Mouse (Mus musculus): Measurements from ENCODE around the gene 4921507P07Rik. TPM values are rescaled to one million over a fixed set of nuclear protein-coding genes. Genes with fewer than 3 reads are reported as not detected.

4921507P07Rik gene
- polyA plus RNA-seq, 1 experiment from 2014 or later = 0.65 TPM

- no peak overlapping the region for H3K27ac ChIP-seq (replicated peaks; ENCODE audit: low read depth, low read length)
- H3K36me3 ChIP-seq (ENCODE audit: control insufficient read depth, insufficient read depth, low read length) = no peaks in the 10 kb centered on the region
- no peak overlapping the region for H3K4me2 ChIP-seq (ENCODE audit: low read depth, low read length)
- H3K9ac ChIP-seq (ENCODE audit: low read depth, low read length) = no peak overlapping the region
- WGBS = 38% methylated on average over 5 of the region's 5 CpGs
- DNase-seq (ENCODE audit: low spot score) = peak; percentile 79
- no peak overlapping the region for H3K4me3 ChIP-seq (ENCODE audit: low read depth, low read length)
- H3K27me3 ChIP-seq (replicated peaks; ENCODE audit: control insufficient read depth, insufficient read depth, low read length) = no peaks in the 10 kb centered on the region
- peaks cover 7% of the 10 kb centered on the region for H3K9me3 ChIP-seq (ENCODE audit: control insufficient read depth, low read length)
- ATAC-seq (ENCODE audit: low read depth) = no peak
- no peaks in the 10 kb centered on the region for H3K4me1 ChIP-seq (ENCODE audit: control insufficient read depth, insufficient read depth, low read length)
These were observed 2.1 kb upstream of the 4921507P07Rik start for GRCm38 (mm10) chr6:50598560-50598959.

GRCm38 (mm10) chr6:50594372-50594771 is 2.1 kb downstream of the 4921507P07Rik start:
- H3K4me3 ChIP-seq (ENCODE audit: low read depth, low read length) = no peak overlapping the region
- H3K27ac ChIP-seq (replicated peaks; ENCODE audit: low read depth, low read length) = no peak overlapping the region
- H3K4me2 ChIP-seq (ENCODE audit: low read depth, low read length) = no peak overlapping the region
- H3K9me3 ChIP-seq (ENCODE audit: control insufficient read depth, low read length) = peaks cover 7% of the 10 kb centered on the region
- H3K9ac ChIP-seq (ENCODE audit: low read depth, low read length) = no peak overlapping the region
- no peaks in the 10 kb centered on the region for H3K27me3 ChIP-seq (replicated peaks; ENCODE audit: control insufficient read depth, insufficient read depth, low read length)
- 91% methylated on average over 2 of the region's 2 CpGs for WGBS
- H3K36me3 ChIP-seq (ENCODE audit: control insufficient read depth, insufficient read depth, low read length) = no peaks in the 10 kb centered on the region
- no peak for ATAC-seq (ENCODE audit: low read depth)
- DNase-seq (ENCODE audit: low spot score) = no peak
- H3K4me1 ChIP-seq (ENCODE audit: control insufficient read depth, insufficient read depth, low read length) = no peaks in the 10 kb centered on the region

- no peaks in the 10 kb centered on the region for H3K27me3 ChIP-seq (replicated peaks; ENCODE audit: control insufficient read depth, insufficient read depth, low read length)
- ATAC-seq (ENCODE audit: low read depth) (no peak), DNase-seq (ENCODE audit: low spot score) (no peak)
- no peak overlapping the region for H3K27ac ChIP-seq (replicated peaks; ENCODE audit: low read depth, low read length)
- peaks cover 7% of the 10 kb centered on the region for H3K9me3 ChIP-seq (ENCODE audit: control insufficient read depth, low read length)
- H3K4me2 ChIP-seq (ENCODE audit: low read depth, low read length) = no peak overlapping the region
- H3K4me1 ChIP-seq (ENCODE audit: control insufficient read depth, insufficient read depth, low read length) = no peaks in the 10 kb centered on the region
- 68% methylated on average over 10 of the region's 10 CpGs for WGBS
- no peak overlapping the region for H3K4me3 ChIP-seq (ENCODE audit: low read depth, low read length)
- H3K36me3 ChIP-seq (ENCODE audit: control insufficient read depth, insufficient read depth, low read length) = no peaks in the 10 kb centered on the region
- H3K9ac ChIP-seq (ENCODE audit: low read depth, low read length) = no peak overlapping the region
These were observed 3.0 kb downstream of the 4921507P07Rik start for GRCm38 (mm10) chr6:50593334-50593845.

- no peaks in the 10 kb centered on the region for H3K4me1 ChIP-seq (ENCODE audit: control insufficient read depth, insufficient read depth, low read length)
- ATAC-seq (ENCODE audit: low read depth) (no peak), DNase-seq (ENCODE audit: low spot score) (no peak)
- no peaks in the 10 kb centered on the region for H3K36me3 ChIP-seq (ENCODE audit: control insufficient read depth, insufficient read depth, low read length)
- H3K9ac ChIP-seq (ENCODE audit: low read depth, low read length) = no peak overlapping the region
- H3K9me3 ChIP-seq (ENCODE audit: control insufficient read depth, low read length) = peaks cover 7% of the 10 kb centered on the region
- no peak overlapping the region for H3K4me3 ChIP-seq (ENCODE audit: low read depth, low read length)
- no peaks in the 10 kb centered on the region for H3K27me3 ChIP-seq (replicated peaks; ENCODE audit: control insufficient read depth, insufficient read depth, low read length)
- 90% methylated on average over 3 of the region's 3 CpGs for WGBS
- H3K27ac ChIP-seq (replicated peaks; ENCODE audit: low read depth, low read length) = no peak overlapping the region
- H3K4me2 ChIP-seq (ENCODE audit: low read depth, low read length) = no peak overlapping the region
These were observed 6.2 kb downstream of the 4921507P07Rik start for GRCm38 (mm10) chr6:50590234-50590633.

- H3K4me3 ChIP-seq (ENCODE audit: low read depth, low read length) = no peak overlapping the region
- no peaks in the 10 kb centered on the region for H3K36me3 ChIP-seq (ENCODE audit: control insufficient read depth, insufficient read depth, low read length)
- H3K9me3 ChIP-seq (ENCODE audit: control insufficient read depth, low read length) = no peaks in the 10 kb centered on the region
- H3K27me3 ChIP-seq (replicated peaks; ENCODE audit: control insufficient read depth, insufficient read depth, low read length) = no peaks in the 10 kb centered on the region
- ATAC-seq (ENCODE audit: low read depth) = no peak
- DNase-seq (ENCODE audit: low spot score) = peak; percentile 72
- H3K4me1 ChIP-seq (ENCODE audit: control insufficient read depth, insufficient read depth, low read length) = no peaks in the 10 kb centered on the region
- H3K4me2 ChIP-seq (ENCODE audit: low read depth, low read length) = no peak overlapping the region
- H3K9ac ChIP-seq (ENCODE audit: low read depth, low read length) = no peak overlapping the region
- no peak overlapping the region for H3K27ac ChIP-seq (replicated peaks; ENCODE audit: low read depth, low read length)
- 85% methylated on average over 1 of the region's 1 CpGs for WGBS
These were observed 8.2 kb downstream of the 4921507P07Rik start for GRCm38 (mm10) chr6:50588251-50588650.

GRCm38 (mm10) chr6:50587412-50587811 is 9.0 kb downstream of the 4921507P07Rik start:
- no peak overlapping the region for H3K27ac ChIP-seq (replicated peaks; ENCODE audit: low read depth, low read length)
- WGBS = 83% methylated on average over 2 of the region's 2 CpGs
- no peak for ATAC-seq (ENCODE audit: low read depth)
- no peaks in the 10 kb centered on the region for H3K4me1 ChIP-seq (ENCODE audit: control insufficient read depth, insufficient read depth, low read length)
- no peaks in the 10 kb centered on the region for H3K9me3 ChIP-seq (ENCODE audit: control insufficient read depth, low read length)
- H3K27me3 ChIP-seq (replicated peaks; ENCODE audit: control insufficient read depth, insufficient read depth, low read length) = no peaks in the 10 kb centered on the region
- H3K36me3 ChIP-seq (ENCODE audit: control insufficient read depth, insufficient read depth, low read length) = no peaks in the 10 kb centered on the region
- no peak overlapping the region for H3K4me2 ChIP-seq (ENCODE audit: low read depth, low read length)
- no peak for DNase-seq (ENCODE audit: low spot score)
- H3K4me3 ChIP-seq (ENCODE audit: low read depth, low read length) = no peak overlapping the region
- H3K9ac ChIP-seq (ENCODE audit: low read depth, low read length) = no peak overlapping the region

- WGBS = 66% methylated on average over 5 of the region's 5 CpGs
- H3K4me3 ChIP-seq (ENCODE audit: low read depth, low read length) = no peak overlapping the region
- H3K9me3 ChIP-seq (ENCODE audit: control insufficient read depth, low read length) = no peaks in the 10 kb centered on the region
- no peak overlapping the region for H3K4me2 ChIP-seq (ENCODE audit: low read depth, low read length)
- DNase-seq (ENCODE audit: low spot score) (no peak), ATAC-seq (ENCODE audit: low read depth) (no peak)
- H3K36me3 ChIP-seq (ENCODE audit: control insufficient read depth, insufficient read depth, low read length) = no peaks in the 10 kb centered on the region
- H3K27me3 ChIP-seq (replicated peaks; ENCODE audit: control insufficient read depth, insufficient read depth, low read length) = no peaks in the 10 kb centered on the region
- H3K4me1 ChIP-seq (ENCODE audit: control insufficient read depth, insufficient read depth, low read length) = no peaks in the 10 kb centered on the region
- no peak overlapping the region for H3K27ac ChIP-seq (replicated peaks; ENCODE audit: low read depth, low read length)
- H3K9ac ChIP-seq (ENCODE audit: low read depth, low read length) = no peak overlapping the region
These were observed 10.1 kb downstream of the 4921507P07Rik start for GRCm38 (mm10) chr6:50586316-50586715.

GRCm38 (mm10) chr6:50585733-50586132 is 10.7 kb downstream of the 4921507P07Rik start:
- Histone ChIP-seq H3K4me1 (ENCODE audit: control insufficient read depth, insufficient read depth, low read length) (no peaks in the 10 kb centered on the region), H3K9me3 (ENCODE audit: control insufficient read depth, low read length) (no peaks in the 10 kb centered on the region), H3K36me3 (ENCODE audit: control insufficient read depth, insufficient read depth, low read length) (no peaks in the 10 kb centered on the region), H3K27ac (replicated peaks; ENCODE audit: low read depth, low read length) (no peak overlapping the region), H3K27me3 (replicated peaks; ENCODE audit: control insufficient read depth, insufficient read depth, low read length) (no peaks in the 10 kb centered on the region), H3K4me3 (ENCODE audit: low read depth, low read length) (no peak overlapping the region), H3K4me2 (ENCODE audit: low read depth, low read length) (no peak overlapping the region), H3K9ac (ENCODE audit: low read depth, low read length) (no peak overlapping the region)
- DNase-seq (ENCODE audit: low spot score) (no peak), ATAC-seq (ENCODE audit: low read depth) (no peak)
- 54% methylated on average over 7 of the region's 7 CpGs for WGBS

- no peak overlapping the region for H3K4me2 ChIP-seq (ENCODE audit: low read depth, low read length)
- H3K4me3 ChIP-seq (ENCODE audit: low read depth, low read length) = no peak overlapping the region
- H3K9ac ChIP-seq (ENCODE audit: low read depth, low read length) = no peak overlapping the region
- ATAC-seq (ENCODE audit: low read depth) = no peak
- peak; percentile 52 for DNase-seq (ENCODE audit: low spot score)
- no peaks in the 10 kb centered on the region for H3K4me1 ChIP-seq (ENCODE audit: control insufficient read depth, insufficient read depth, low read length)
- WGBS = 86% methylated on average over 1 of the region's 1 CpGs
- H3K27me3 ChIP-seq (replicated peaks; ENCODE audit: control insufficient read depth, insufficient read depth, low read length) = no peaks in the 10 kb centered on the region
- H3K27ac ChIP-seq (replicated peaks; ENCODE audit: low read depth, low read length) = no peak overlapping the region
- H3K36me3 ChIP-seq (ENCODE audit: control insufficient read depth, insufficient read depth, low read length) = no peaks in the 10 kb centered on the region
- no peaks in the 10 kb centered on the region for H3K9me3 ChIP-seq (ENCODE audit: control insufficient read depth, low read length)
These were observed 24.8 kb downstream of the 4921507P07Rik start for GRCm38 (mm10) chr6:50571661-50572060.
